Mouse (Mus musculus): Measurements from ENCODE around the gene Ociad2.
A peak's percentile ranks its signal among the peaks of the same experiment; 100 is the strongest.

Ociad2 gene

DNA sequence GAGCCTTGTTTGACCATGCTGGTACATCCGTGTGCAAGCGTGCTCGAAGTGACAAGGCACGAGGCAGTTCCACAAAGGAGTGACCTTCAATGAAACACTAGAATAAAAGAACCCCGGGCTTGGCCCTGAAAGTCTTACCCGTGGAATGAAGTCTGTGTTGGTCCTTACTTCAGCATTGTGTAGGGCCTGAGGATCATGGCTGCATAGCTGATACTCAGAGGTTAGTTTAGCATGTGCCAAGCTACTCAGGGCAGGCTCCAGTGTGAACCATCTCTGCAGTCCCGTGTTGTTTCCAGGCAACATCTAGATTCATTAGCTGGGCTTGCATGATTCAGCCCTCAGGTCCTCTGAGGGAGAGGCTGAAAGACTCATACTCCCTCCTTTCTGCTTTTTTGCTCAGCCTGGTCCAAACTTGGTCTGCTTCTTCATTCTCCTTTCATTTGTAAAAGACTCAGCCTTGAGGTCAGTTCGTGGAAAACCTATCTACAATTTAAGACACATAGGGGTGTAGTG is at the start of gene Ociad2:
Ociad2 (minus strand) TSS at position 306 of the 513 bp plus-strand sequence.
- DNase-seq: no peak

DNA sequence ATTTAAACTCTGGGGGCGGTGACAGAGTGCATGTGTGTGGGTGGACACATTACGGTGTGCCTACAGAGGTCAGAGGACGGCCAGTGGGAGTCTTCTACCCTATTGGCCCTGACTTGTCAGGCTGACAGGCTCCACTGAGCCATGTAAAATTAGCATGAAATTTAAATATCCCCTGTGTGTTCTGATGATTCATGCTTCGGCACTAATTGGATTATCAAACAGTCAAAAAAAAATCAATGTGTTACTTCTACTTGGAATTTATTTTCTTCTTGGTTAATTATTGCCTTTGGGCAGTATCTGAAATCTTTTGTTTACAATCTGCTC is 42.8 kb upstream of the Ociad2 start:
- no peak for DNase-seq

DNA sequence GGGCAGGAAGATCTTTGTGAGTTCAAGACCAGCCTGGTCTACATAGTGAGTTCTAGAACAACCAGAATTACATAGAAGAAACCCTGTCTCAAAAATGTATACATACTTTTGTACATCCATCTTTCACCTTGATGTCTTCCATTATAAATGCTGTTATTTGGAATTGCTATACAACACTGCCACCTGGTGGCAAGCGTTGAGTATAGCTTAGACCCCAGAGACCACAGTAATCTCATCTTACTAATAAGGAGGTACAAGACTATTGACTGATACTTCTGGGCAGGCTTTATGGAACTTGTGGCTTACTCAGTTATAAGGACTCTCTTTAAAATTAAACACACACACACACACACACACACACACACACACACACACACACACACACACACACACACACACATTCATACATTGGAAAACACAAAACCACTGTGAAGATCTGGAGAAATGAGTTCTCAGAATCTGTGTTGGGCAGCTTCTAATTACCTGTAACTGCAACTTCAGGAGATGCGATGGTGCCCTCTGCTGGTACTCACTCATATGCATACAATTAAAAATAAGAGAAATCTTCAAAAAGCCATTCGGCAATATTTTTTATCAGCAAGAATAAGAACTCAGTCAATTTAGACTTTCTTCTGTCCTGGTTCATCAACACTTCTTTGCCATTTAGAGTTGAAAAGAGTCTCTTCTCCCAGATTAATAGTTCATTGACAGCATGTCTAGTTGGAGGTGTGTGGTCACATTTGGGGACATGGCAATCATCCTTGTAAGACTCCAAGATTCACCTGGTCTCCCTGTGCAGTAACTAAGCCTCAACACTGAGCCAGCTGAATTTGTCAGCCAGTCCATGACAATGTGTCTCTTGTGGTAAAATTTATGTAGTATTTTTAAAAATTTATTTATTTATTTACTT is 42.2 kb upstream of the Ociad2 start:
- peak; percentile 83 for DNase-seq

DNA sequence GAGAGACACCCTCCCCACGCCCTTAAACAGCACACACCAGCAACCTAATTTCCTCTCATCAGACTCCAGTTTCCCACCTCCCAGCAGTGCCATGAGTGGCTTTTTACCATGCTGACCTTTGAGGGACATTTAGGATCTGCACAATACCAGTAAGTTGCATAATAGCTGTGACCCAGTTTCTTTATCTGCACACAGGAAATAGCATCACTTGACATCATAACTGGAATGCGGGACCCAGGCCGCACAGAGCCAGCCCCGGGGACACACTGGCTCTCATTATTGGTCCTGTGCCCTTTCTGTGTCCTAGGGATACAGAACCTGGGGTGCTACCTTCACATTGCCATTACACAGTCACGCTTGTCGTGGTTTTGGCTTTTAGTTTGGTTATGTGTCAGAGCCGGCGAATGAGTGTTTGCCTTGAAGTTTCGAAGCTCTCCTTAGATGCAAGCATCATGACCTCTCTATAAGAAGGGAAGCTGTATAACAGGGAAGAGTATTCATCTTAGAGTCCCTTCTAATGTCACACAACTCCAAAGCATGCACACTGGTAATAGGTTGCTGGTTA is 41.2 kb upstream of the Ociad2 start:
- DNase-seq: no peak

DNA sequence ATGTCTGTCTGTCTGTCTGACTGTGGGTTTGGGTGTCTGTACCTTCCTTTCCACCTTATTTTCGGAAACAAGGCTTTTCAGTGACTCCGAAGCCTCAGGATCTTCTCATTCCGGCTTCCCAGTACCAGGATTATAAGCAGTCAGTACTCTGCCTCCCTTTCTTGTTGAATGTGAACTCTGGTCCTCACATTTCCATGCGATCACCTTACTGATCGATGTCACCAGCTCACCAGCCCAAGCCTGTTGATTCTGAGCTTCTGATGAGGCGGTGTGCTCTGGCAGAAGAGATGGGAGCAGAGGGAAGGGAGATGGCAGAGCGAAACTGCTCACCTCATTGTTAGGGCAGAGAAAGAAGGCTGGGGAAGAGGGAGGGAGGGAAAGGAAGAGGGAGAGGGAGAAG is 40.7 kb upstream of the Ociad2 start:
- DNase-seq: no peak

DNA sequence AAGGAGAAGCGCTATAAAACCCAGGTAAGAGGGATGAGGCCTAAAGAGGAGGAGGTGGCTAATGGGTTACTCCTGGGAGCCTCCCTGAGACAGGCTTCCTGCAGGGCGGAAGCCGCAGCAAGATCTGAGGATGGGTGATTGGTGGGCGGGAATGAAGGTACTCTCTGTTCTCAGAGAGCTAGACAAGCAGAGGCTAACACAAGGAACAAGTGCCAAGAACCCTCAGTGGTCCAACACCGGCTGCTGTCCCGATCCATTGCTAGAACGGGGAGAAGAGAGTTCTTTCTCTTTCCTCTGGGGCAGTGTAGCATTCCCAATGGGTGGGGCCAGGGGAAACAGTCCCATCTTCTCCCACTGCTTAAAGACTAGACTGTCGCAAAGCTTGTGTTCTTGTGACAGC is 40.0 kb upstream of the Ociad2 start:
- DNase-seq: no peak

DNA sequence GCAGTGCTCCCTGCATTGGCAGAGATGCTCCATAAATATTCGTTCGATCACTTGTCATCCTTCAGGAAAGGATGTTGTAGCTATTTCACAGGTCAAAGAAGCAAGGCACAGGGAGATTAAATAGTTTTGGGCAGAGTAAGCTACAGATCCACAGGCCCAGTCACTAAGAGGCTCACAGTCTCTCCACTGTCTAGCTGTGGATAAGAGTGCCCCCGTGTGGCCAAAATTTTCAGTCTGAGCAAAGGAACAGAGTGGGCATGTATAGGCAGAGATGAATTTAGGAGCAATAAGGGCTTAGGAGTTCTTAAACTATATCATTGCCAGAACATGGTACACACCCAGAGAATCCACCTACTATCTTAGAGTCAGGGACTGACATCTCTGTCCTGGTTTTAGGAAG is 39.1 kb upstream of the Ociad2 start:
- DNase-seq: peak; percentile 93

DNA sequence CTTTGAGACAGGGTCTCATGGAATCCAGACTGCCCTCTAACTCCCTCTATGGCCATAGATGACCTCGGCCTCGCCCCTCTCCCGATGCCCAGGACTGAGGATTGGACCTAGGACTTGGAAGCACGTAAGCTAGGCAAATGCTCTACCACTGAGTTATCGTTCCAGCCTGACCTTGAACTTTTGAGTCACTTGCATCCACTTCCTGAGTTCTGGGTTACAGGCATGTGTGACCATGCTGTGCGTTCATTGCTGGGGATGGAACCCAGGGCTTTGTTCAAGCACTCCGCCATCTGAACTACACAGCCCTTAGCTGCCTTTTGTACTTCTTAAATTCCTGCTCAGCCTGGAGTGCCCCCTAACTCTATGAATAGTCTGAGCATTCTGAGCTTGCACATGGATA is 35.7 kb upstream of the Ociad2 start:
- no peak for DNase-seq

DNA sequence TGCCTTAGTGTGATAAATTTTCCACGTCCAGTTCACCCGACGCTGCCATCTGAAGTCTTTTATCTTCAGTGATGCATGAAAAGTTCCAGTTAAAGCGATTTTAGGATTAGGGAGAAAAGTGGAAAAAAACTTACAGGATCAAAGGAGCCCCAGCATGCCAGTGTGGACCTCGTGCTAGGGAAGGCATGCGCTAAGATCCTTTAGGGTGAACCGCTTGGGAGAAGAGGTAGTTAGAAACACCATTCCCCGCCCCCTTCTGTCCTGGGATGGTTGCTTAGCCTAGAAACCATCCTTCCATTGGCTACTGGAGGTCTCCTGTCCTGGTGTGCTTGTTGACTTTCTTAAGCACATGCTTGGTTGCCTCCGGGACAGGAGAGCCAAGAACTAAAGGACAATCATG is 35.2 kb upstream of the Ociad2 start:
- no peak for DNase-seq

DNA sequence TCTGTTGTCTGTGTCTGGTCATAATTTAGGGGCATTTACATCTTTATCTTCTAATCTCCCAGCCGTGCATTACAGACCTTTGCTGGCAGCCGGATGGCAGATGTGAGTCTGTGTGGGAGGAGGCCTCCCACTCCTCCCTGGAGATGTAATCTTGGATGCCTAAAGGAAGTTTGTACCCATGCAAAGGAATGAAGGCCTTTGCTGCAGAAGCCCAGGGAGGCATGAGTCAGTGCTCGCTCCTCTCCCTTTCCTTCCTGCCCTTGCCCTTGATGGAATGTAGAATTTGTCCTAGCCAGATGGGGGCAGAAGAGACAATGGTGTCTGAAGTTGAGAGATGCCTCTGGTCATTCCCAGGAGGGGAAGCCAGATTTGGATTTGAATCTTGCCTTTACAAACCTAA is 32.4 kb upstream of the Ociad2 start:
- DNase-seq: no peak

DNA sequence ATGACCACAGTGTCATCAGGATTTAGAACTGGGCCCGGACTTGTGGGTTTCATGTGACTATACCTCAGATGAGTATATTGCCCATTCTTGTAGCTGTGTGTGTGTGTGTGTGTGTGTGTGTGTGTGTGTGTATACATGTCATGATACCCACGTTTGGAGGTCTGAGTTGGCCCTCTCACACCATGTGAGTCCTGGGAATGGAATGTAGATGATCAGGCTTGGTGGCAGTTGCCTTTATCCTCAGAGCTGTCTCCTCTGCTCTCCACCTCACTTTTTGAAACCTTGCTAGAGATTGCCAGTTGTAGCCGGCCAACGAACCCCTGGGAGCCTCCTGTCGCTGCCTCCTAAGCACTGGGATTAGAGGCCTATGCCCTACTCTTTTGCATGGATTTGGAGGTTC is 31.8 kb upstream of the Ociad2 start:
- no peak for DNase-seq

DNA sequence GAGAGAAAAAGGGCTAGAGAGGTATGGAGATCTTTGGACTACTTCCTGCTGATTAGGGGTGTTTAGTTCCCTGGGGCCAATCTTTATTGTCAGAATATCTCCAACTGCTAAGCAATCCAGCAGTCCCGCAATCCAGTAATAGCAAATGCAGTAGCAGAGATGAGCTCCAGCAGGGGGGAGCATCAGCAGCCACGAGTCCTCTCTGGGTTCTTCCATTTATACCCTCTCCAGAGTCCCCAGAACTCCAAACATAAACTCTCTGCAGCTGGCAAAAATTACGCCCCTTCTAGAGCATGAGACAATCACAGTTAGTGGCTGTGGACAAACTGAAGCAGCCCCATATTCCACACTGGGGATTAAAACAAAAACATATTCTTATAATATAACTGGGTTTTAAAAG is 28.9 kb upstream of the Ociad2 start:
- DNase-seq: no peak

DNA sequence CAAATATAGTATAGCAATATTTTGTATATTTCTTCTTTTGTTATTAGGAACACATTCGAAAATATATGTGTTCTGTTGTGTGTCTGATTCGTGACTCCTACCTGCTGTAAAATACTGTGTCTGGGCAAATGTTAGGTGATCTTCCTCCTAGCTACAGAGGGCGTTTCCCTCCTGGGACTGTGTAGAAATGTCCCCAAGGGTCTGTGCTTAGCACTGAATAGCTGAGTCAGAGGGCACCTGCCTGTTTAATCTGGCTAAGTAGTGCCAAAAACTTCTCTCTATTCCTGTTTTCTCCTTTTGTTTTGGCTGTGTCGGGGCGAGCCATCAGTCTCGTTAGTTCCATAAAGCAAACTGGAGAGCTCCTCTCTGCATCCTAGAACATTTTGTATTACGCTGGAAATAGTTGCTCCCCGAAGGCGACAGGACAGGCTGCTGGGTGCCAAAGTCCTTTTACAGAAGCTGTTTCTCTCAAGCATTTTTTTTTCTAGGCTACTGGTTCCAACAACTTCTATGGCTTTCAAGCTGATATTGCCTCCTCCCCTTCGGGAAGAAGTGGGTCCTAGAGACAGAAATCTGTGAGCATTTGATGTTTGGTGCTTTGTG is 28.1 kb upstream of the Ociad2 start:
- no peak for DNase-seq

DNA sequence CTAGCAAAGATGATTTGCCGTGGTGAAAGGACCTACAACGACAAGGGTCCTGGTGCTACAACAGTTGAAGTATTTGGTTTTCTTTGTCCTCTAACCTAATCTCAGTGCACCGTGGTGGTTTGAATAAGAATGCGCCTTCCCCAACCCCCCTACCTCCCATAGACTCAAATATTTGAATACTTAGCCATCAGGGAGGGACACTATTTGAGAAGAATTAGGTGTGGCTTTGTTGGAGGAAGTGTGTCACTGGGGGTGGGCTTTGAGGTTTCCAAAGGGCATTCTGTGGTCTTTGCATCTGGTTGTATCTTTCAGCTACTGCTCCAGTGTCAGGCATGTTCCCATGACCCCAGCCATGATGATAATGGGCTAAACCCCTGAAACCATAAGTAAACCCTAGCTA is 27.1 kb upstream of the Ociad2 start:
- DNase-seq: no peak

DNA sequence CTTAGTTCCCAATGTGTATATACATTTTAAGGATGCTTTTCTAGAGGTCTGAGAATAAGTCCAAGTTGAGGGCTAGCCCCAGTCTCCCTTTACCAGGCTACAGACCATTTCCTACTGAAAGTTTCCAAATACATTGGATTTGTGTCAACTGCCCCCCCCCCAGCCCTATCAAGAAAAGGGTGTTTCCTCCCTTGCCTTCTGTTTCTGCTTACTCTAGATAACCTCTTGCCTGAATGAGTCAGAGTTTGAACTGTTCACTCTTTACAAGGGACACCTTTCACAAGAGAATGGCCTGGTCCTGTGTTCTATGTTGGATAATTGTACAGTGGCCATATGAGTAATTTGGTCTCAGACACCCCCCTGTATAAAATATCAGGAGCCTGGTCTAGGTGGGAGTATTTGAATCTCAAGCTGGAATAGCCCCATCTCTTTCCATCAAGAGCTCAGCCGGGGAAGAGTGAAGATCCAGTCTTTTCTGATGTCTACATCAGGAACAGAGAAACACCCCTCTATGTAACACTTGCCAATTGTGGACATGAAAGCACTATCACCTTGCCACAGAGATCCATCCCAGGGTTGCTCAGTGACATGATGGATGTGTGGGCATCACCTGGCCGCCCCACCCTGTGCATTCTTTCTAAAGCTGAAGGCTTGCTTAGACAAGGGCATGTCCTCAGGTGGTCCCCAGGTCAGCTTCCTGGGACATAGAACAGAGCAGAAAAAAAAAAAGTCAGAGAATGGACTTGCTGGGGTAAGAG is 23.5 kb upstream of the Ociad2 start:
- DNase-seq: no peak

DNA sequence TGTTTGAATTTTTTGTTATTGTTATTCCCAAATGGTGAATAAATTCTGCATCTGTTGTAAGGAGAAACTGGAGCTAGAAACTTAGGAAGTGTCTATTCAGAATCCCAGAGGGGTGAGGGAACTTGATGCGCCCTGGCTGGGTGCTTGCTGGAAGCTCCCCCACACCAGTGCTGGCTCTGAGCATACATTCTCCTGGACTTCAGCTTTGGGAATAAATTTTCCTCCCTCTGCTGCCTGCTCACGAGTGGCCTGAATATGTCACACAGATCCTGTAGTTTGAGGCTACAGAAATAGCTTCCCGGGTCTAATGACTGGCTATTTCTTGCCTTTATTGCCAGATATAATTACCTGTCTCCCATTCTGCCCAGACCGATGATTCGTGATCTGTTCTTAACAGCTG is 22.0 kb upstream of the Ociad2 start:
- DNase-seq: no peak

DNA sequence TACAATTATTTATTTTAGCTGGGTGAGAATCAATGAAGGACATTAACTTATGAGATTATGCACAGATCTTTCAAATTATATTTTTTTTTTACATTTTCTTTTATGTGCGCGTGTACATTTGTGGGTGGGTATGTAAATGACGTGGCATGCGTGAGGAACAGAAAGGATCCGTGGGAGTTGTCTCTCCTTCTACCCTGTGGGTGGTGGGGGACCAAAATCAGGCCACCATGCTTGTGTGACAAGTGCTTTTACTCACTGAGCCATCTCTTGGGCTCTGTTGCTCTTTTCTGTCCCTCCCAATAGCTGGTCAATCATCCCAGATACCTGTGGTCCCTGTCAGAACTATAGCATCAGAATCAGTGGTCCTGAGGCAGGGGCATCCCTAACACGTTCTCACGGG is 21.5 kb upstream of the Ociad2 start:
- no peak for DNase-seq

DNA sequence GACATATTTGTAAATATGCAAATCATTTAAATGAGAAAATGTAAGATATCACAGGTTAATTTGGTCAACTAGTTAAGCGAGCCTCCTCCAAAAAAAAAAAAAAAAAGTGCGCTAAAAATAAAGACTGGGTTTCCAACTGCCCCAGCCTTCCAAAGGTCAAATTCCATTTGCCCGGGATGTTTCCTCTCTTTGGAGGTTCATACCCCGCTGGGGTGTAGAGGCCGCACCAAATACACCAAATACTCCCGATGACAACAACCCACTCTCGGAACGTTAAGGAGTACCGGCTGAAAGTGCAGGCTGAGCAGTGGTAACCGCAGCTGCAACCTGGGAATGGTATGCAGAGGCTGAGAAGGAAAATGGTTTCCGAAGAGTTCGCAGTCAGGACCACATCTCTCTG is 19.4 kb upstream of the Ociad2 start:
- DNase-seq: no peak

DNA sequence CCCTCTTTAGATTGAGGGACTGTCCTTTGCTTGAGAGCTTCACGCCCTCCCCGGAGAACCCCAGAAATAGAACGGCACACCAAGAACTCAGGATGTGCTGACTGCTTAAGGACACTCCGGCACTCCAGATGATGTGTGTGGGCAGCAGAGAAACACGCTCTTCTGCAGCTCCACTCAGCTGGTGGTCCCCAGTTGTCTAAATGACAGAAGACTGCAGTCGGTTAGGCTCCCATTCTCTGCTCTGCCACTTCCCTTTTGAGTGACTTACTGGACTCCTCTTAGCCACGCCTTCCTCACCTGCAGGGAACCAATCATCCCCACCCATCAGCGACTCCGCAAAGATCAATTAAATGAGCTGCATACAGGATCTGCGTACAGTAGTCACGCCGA is 18.9 kb upstream of the Ociad2 start:
- no peak for DNase-seq

DNA sequence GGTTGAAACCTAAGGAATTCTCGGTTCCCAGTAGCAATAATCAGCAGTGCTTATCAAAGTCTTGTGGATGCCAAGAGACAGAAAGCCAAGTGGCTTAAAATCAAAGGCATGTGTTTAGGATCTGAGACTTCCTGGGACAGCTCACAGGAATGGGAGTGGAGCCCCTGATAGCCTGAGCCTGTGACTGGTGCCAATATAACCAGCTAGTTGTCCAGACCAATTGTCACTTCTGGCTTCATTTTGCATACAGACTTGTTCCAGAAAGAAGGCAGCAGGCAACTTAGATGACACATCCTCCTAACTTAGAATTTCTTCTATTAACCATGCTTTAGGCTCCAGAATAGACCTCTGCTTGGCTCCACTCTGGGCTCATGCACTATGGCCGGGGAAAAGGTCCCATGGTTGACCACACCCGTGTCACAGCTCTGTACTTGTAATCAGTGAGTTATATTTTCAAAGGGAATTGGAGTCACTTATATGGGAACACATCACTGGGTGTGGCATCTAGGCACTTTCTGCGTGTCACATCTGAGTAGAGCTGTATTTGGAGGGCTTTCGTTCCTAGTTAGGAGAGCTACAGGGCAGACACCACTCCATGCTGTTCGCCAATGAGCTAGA is 18.4 kb upstream of the Ociad2 start:
- no peak for DNase-seq

DNA sequence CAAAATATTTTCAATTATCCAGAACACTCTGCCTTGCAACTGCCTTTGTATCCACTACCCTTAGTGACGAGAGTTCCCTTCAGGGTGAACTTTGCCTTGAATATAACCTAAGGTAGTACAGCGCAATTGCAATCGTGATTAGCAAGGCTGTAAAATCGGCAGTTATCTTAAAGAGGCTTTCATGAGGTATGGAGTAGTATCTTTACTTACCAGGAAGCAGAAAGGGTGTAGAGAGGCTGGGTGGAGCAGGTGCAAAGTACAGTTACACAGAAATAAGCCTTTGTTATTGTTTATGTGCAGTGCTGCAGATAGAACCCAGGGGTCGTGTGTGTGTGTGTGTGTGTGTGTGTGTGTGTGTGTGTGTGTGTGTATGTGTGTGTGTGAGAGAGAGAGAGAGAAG is 14.6 kb upstream of the Ociad2 start:
- no peak for DNase-seq

DNA sequence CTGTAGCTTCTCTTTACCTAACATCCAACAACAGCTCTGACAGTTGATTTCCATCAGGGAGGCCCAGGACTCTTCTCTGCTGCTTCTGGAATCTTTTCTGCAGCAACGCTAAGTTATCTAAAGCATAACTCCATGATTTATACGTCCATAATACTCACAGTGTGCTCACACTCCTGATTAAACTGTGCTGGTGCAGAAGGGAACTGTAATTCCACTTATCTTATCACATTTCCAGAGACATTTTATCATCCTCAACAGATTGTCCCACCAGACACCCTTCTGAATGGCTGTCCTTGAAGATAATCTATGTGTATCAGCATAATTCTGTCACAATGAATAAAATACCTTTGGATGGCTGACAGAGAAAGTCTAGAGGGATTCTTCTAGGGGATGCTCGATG is 13.2 kb upstream of the Ociad2 start:
- DNase-seq: no peak

DNA sequence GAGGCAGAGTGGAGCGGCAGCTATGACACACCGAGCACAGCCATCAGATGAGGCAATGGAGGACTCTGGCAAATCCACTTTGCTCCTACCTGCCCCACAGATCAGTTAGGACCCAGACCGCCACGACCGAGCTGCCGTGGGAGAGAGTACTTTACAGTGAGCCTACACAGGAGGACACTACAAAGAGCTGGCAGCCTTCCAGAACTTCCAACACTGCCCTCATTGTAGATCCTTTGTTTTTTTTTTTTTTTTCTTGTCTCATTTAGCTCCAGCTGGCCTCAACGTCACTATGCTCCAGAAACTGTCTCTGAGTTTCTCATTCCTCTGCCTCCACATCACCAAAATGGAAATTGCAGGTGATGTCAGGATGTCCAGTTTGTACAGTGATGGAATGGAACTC is 12.7 kb upstream of the Ociad2 start:
- DNase-seq: no peak
